Mouse (Mus musculus) midbrain, embryonic 15.5 days (tissue): ENCODE data around the gene Snx10. TPM values are rescaled to one million over a fixed set of nuclear protein-coding genes. Genes with fewer than 3 reads are reported as not detected.

Experiments
- ATAC-seq: fragments of 200-750 bp; cut with Nextera tagmentation; replicated peaks from 2 replicates; pipeline ENCODE4 v1.8.0; 2017; ENCODE audit warnings: moderate TSS enrichment
- H3K27ac ChIP-seq: fragments of 300-500 bp; sonication (generic); 2 replicates; pipeline ENCODE4 v1.5.1; 2015; ENCODE audit warnings: mild to moderate bottlenecking, inconsistent platforms
- H3K27me3 ChIP-seq: fragments of 300-500 bp; sonication (generic); replicated peaks from 2 replicates; pipeline ENCODE4 v1.6.1; 2015; ENCODE audit warnings: inconsistent platforms
- H3K36me3 ChIP-seq: fragments of 300-500 bp; sonication (generic); replicated peaks from 2 replicates; pipeline ENCODE4 v1.6.1; 2015; ENCODE audit warnings: inconsistent platforms
- H3K4me1 ChIP-seq: fragments of 300-500 bp; sonication (generic); 2 replicates; pipeline ENCODE4 v1.6.1; 2015; ENCODE audit warnings: inconsistent platforms
- H3K4me2 ChIP-seq: fragments of 300-500 bp; sonication (generic); 2 replicates; pipeline ENCODE4 v1.6.1; 2015; ENCODE audit warnings: inconsistent platforms, mild to moderate bottlenecking, moderate library complexity
- H3K4me3 ChIP-seq: fragments of 300-500 bp; sonication (generic); 2 replicates; pipeline ENCODE4 v1.5.1; 2015; ENCODE audit warnings: mild to moderate bottlenecking, inconsistent platforms
- H3K9ac ChIP-seq: fragments of 300-500 bp; sonication (generic); 2 replicates; pipeline ENCODE4 v1.6.1; 2015; ENCODE audit warnings: mild to moderate bottlenecking, inconsistent platforms
- H3K9me3 ChIP-seq: fragments of 300-500 bp; sonication (generic); 2 replicates; pipeline ENCODE4 v1.6.1; 2016; ENCODE audit warnings: inconsistent platforms
- WGBS: fragments of 180-500 bp; shearing (Covaris S2); methylation state at CpG from one replicate; pipeline ENCODE4 v1.1.7; 2015; ENCODE audit warnings: mixed read lengths; 5-methylcytosine and 5-hydroxymethylcytosine counted together
- polyA plus RNA-seq: library from polyadenylated mRNA; unstranded; fragments of >200 nt; fragmentation: Nextera tagmentation; extraction: Ambion mirVana; gene quantifications from 2 replicates; pipeline ENCODE4 v1.2.1, GENCODE M21; 2015

Gene Snx10
- polyA plus RNA-seq, 1 experiment from 2014 or later: 52.8 TPM

GRCm38 (mm10) chr6:51541422-51541821 lies 17.7 kb downstream of the Snx10 start:
- no peak for ATAC-seq
- H3K9me3 ChIP-seq: no peaks in the 10 kb centered on the region
- no peaks in the 10 kb centered on the region for H3K4me1 ChIP-seq
- no peak overlapping the region for H3K4me3 ChIP-seq
- no peak overlapping the region for H3K27ac ChIP-seq
- H3K36me3 ChIP-seq: no peaks in the 10 kb centered on the region
- no peak overlapping the region for H3K9ac ChIP-seq
- 86% methylated on average over 7 of the region's 7 CpGs for WGBS
- H3K4me2 ChIP-seq: no peak overlapping the region
- no peaks in the 10 kb centered on the region for H3K27me3 ChIP-seq

- Histone ChIP-seq H3K9me3 (no peaks in the 10 kb centered on the region), H3K4me1 (no peaks in the 10 kb centered on the region), H3K27me3 (no peaks in the 10 kb centered on the region), H3K4me3 (no peak overlapping the region), H3K9ac (no peak overlapping the region), H3K36me3 (no peaks in the 10 kb centered on the region), H3K4me2 (no peak overlapping the region), H3K27ac (no peak overlapping the region)
- ATAC-seq: no peak
- 79% methylated on average over 4 of the region's 4 CpGs for WGBS
Measured at GRCm38 (mm10) chr6:51542147-51542546, 18.4 kb downstream of the Snx10 start.

GRCm38 (mm10) chr6:51543639-51544117 lies 20.0 kb downstream of the Snx10 start:
- no peak overlapping the region for H3K4me3 ChIP-seq
- H3K27me3 ChIP-seq: no peaks in the 10 kb centered on the region
- H3K36me3 ChIP-seq: no peaks in the 10 kb centered on the region
- no peaks in the 10 kb centered on the region for H3K4me1 ChIP-seq
- H3K9ac ChIP-seq: no peak overlapping the region
- no peak overlapping the region for H3K27ac ChIP-seq
- ATAC-seq: no peak
- 41% methylated on average over 6 of the region's 6 CpGs for WGBS
- no peaks in the 10 kb centered on the region for H3K9me3 ChIP-seq
- H3K4me2 ChIP-seq: no peak overlapping the region

- no peaks in the 10 kb centered on the region for H3K4me1 ChIP-seq
- H3K27ac ChIP-seq: no peak overlapping the region
- 23% methylated on average over 7 of the region's 7 CpGs for WGBS
- no peak overlapping the region for H3K4me3 ChIP-seq
- no peak for ATAC-seq
- H3K36me3 ChIP-seq: no peaks in the 10 kb centered on the region
- no peak overlapping the region for H3K4me2 ChIP-seq
- no peak overlapping the region for H3K9ac ChIP-seq
- no peaks in the 10 kb centered on the region for H3K9me3 ChIP-seq
- no peaks in the 10 kb centered on the region for H3K27me3 ChIP-seq
Measured at GRCm38 (mm10) chr6:51544118-51544681, 20.5 kb downstream of the Snx10 start.

DNA sequence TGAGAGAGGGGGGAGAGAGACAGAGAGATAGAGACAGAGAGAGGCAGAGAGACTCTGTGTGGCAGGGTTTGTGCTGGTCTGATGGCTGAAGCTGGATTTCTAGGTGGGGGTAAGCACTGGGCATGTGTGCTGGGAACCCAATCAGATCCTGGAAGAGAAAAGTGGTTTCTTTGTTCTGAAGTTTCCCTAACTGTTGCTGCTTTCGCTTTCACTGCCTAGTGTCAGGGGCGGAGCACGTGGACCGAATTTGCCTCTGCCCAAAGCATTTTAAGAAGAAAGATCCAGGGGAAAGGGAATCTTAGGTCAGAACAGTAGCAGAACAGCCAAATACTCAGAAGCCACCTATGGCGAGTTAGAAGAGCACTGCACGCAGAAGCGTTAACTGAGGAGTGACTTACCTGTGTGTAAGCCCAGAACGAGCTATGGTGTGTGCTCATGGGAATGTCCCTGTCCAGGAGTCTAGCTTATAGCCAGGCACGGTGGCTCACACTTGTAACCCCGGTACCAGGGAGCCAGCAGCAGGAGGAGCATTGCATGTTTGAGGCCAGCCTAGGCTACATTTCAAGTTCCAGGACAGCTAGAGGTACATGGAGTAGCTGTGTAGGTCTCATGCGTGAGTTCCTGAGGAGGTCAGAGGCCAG lies 21.6 kb downstream of the Snx10 start:
- WGBS: 84% methylated on average over 11 of the region's 11 CpGs
- H3K27me3 ChIP-seq: no peaks in the 10 kb centered on the region

DNA sequence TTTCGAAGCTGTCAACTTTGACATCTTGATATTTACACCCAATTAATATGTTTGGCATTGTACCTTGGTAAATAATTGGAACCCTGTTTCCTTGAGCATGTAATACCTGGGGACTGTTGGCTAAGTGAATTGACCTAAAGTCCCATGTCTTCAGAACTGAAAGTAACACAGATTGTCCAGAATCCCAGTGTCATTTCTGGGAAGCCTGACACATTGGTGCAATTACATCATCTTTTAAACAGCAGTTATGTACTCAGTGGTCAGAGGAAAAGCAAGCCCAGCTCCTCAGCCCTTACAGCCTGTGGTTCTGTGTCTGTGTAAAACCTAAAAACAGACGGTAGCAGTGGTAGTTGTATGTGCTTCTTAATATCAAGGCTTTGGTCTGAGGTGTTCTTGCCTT lies 22.4 kb downstream of the Snx10 start:
- H3K4me3 ChIP-seq: no peak overlapping the region
- ATAC-seq: no peak
- no peaks in the 10 kb centered on the region for H3K9me3 ChIP-seq
- 94% methylated on average over 2 of the region's 2 CpGs for WGBS
- H3K4me1 ChIP-seq: no peaks in the 10 kb centered on the region
- H3K27me3 ChIP-seq: no peaks in the 10 kb centered on the region
- H3K4me2 ChIP-seq: no peak overlapping the region
- H3K27ac ChIP-seq: no peak overlapping the region
- H3K36me3 ChIP-seq: no peaks in the 10 kb centered on the region
- no peak overlapping the region for H3K9ac ChIP-seq

More for the DNA sequence above, 21.6 kb downstream of the Snx10 start:
- ATAC-seq: no peak
- Histone ChIP-seq H3K4me3 (no peak overlapping the region), H3K4me2 (no peak overlapping the region), H3K9me3 (no peaks in the 10 kb centered on the region), H3K9ac (no peak overlapping the region), H3K36me3 (no peaks in the 10 kb centered on the region), H3K4me1 (no peaks in the 10 kb centered on the region), H3K27ac (no peak overlapping the region)

DNA sequence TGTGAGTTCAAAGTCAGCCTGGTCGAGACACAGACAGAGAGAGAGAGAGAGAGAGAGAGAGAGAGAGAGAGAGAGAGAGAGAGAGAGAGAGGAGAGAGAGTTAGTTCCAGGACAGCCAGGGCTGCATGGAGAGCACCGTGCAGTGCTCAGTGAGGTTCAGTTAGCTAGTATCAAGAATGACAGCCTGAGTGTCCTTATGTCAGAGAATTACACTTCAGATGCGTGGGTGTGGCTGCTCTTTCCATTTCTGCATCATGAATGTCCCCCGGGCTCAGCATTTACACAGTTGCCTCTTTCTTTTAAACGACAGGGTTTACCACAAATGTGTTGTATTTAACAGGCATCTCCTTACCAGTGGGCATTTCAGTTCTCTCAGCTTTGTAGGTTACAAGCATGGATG lies 25.1 kb downstream of the Snx10 start:
- no peaks in the 10 kb centered on the region for H3K27me3 ChIP-seq
- H3K27ac ChIP-seq: no peak overlapping the region
- H3K9me3 ChIP-seq: no peaks in the 10 kb centered on the region
- no peaks in the 10 kb centered on the region for H3K36me3 ChIP-seq
- no peak overlapping the region for H3K4me2 ChIP-seq
- H3K4me3 ChIP-seq: no peak overlapping the region
- H3K9ac ChIP-seq: no peak overlapping the region
- ATAC-seq: no peak
- WGBS: 79% methylated on average over 5 of the region's 5 CpGs
- no peaks in the 10 kb centered on the region for H3K4me1 ChIP-seq

- H3K27me3 ChIP-seq: no peaks in the 10 kb centered on the region
- no peaks in the 10 kb centered on the region for H3K4me1 ChIP-seq
- H3K9ac ChIP-seq: no peak overlapping the region
- no peak overlapping the region for H3K27ac ChIP-seq
- no peak overlapping the region for H3K4me3 ChIP-seq
- 93% methylated on average over 10 of the region's 10 CpGs for WGBS
- ATAC-seq: no peak
- no peaks in the 10 kb centered on the region for H3K9me3 ChIP-seq
- no peak overlapping the region for H3K4me2 ChIP-seq
- H3K36me3 ChIP-seq: no peaks in the 10 kb centered on the region
Measured at GRCm38 (mm10) chr6:51551267-51551802, 27.6 kb downstream of the Snx10 start.

GRCm38 (mm10) chr6:51556562-51556961 lies 32.9 kb downstream of the Snx10 start:
- Histone ChIP-seq H3K27ac (no peak overlapping the region), H3K4me3 (no peak overlapping the region), H3K4me2 (no peak overlapping the region), H3K9me3 (no peaks in the 10 kb centered on the region), H3K36me3 (no peaks in the 10 kb centered on the region), H3K9ac (no peak overlapping the region), H3K4me1 (no peaks in the 10 kb centered on the region), H3K27me3 (no peaks in the 10 kb centered on the region)
- no peak for ATAC-seq
- 91% methylated on average over 7 of the region's 7 CpGs for WGBS

DNA sequence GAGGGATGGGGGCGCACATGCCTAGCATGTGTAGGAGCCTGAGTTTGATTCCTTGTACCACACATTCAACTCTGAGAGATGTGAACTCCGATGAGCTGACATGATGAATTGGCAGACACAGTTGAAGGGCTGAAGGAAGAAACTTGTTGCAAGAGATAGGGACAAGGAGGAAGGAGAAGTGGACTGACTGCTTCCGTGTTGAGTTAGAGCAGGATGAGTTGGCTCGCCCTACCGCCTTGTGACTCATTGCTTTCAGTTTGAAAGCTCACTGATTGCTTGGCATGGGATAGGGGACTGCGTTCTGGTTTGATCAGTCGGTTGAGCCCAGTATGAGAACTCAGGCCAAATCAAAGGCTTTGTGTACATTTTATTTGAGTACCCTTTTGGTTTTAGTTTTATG lies 34.6 kb downstream of the Snx10 start:
- no peak overlapping the region for H3K27ac ChIP-seq
- no peak for ATAC-seq
- no peak overlapping the region for H3K4me2 ChIP-seq
- no peaks in the 10 kb centered on the region for H3K4me1 ChIP-seq
- H3K9me3 ChIP-seq: no peaks in the 10 kb centered on the region
- 95% methylated on average over 7 of the region's 7 CpGs for WGBS
- H3K9ac ChIP-seq: no peak overlapping the region
- no peaks in the 10 kb centered on the region for H3K36me3 ChIP-seq
- no peaks in the 10 kb centered on the region for H3K27me3 ChIP-seq
- H3K4me3 ChIP-seq: no peak overlapping the region

- no peak overlapping the region for H3K4me2 ChIP-seq
- ATAC-seq: no peak
- H3K36me3 ChIP-seq: no peaks in the 10 kb centered on the region
- no peaks in the 10 kb centered on the region for H3K27me3 ChIP-seq
- no peaks in the 10 kb centered on the region for H3K4me1 ChIP-seq
- no peak overlapping the region for H3K4me3 ChIP-seq
- no peak overlapping the region for H3K9ac ChIP-seq
- H3K27ac ChIP-seq: peak overlapping the region; percentile 44; the same call in 1 of the 2 replicates
- 63% methylated on average over 14 of the region's 14 CpGs for WGBS
- no peaks in the 10 kb centered on the region for H3K9me3 ChIP-seq
Measured at GRCm38 (mm10) chr6:51566771-51567680, 43.3 kb downstream of the Snx10 start.

DNA sequence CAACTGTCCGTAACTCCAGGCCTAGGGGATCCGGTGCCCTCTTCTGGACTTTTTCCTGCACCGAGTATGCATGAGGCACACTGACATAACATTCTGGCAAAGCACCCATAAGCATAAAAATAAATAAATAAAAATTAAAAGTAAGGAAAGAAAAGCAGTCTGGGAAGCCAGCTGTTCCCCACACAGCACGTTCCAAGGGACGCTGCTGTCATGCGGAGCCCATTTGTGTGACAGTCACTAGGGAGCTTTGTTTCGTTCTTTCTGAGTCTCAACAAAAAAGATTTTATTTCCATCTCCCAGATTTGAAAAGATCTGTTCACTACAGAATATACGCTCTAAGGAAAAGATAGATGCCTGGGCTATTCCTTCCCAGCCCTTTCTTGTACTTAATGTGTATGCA lies 45.4 kb downstream of the Snx10 start:
- H3K4me3 ChIP-seq: no peak overlapping the region
- no peak overlapping the region for H3K27ac ChIP-seq
- no peaks in the 10 kb centered on the region for H3K27me3 ChIP-seq
- no peaks in the 10 kb centered on the region for H3K9me3 ChIP-seq
- 73% methylated on average over 8 of the region's 8 CpGs for WGBS
- H3K4me2 ChIP-seq: no peak overlapping the region
- H3K9ac ChIP-seq: no peak overlapping the region
- no peak for ATAC-seq
- no peaks in the 10 kb centered on the region for H3K4me1 ChIP-seq
- no peaks in the 10 kb centered on the region for H3K36me3 ChIP-seq
